Mouse (Mus musculus) brain, embryonic 14.5 days (tissue): Measurements from ENCODE around the gene Kcnh1.

Experiments used
- CTCF ChIP-seq: fragments of 200-500 bp; IDR thresholded peaks from 2 replicates; pipeline ENCODE4 v1.5.1; 2012; ENCODE audit warnings: inconsistent platforms, mild to moderate bottlenecking, moderate library complexity, borderline replicate concordance; ENCODE audit not compliant: insufficient read depth, insufficient read length; ENCODE audit errors: extremely low read depth
- POLR2A ChIP-seq: fragments of 200-500 bp; IDR thresholded peaks from 2 replicates; pipeline ENCODE4 v1.6.1; 2012; ENCODE audit warnings: mild to moderate bottlenecking, inconsistent platforms, borderline replicate concordance; ENCODE audit not compliant: poor library complexity, insufficient read depth, insufficient read length, severe bottlenecking; ENCODE audit errors: extremely low read depth

- no peak for TF ChIP-seq CTCF
- TF ChIP-seq POLR2A: no peak
Measured at GRCm38 (mm10) chr1:192449572-192450351, 259.2 kb downstream of the Kcnh1 start.
